Mouse (Mus musculus): ENCODE measurements around the gene Qtrt2.

- TF ChIP-seq GATA1 (IDR thresholded peaks at IDR 0.05; ENCODE audit: borderline replicate concordance, low read length) (no peak), FLI1 (IDR thresholded peaks at IDR 0.05; ENCODE audit: low read length) (no peak)
Measured at GRCm38 (mm10) chr16:43922024-43922423, 4.6 kb downstream of the Qtrt2 start.

All from megakaryocyte, embryonic 14.5 days (primary cell).